Mouse (Mus musculus) midbrain, embryonic 15.5 days (tissue): ENCODE data around the gene Ndufs3. TPM values are rescaled to one million over a fixed set of nuclear protein-coding genes. Genes with fewer than 3 reads are reported as not detected.

Source experiments
- ATAC-seq: fragments of 200-750 bp; cut with Nextera tagmentation; replicated peaks from 2 replicates; pipeline ENCODE4 v1.8.0; 2017; ENCODE audit warnings: moderate TSS enrichment
- H3K27ac ChIP-seq: fragments of 300-500 bp; sonication (generic); 2 replicates; pipeline ENCODE4 v1.5.1; 2015; ENCODE audit warnings: mild to moderate bottlenecking, inconsistent platforms
- H3K27me3 ChIP-seq: fragments of 300-500 bp; sonication (generic); replicated peaks from 2 replicates; pipeline ENCODE4 v1.6.1; 2015; ENCODE audit warnings: inconsistent platforms
- H3K36me3 ChIP-seq: fragments of 300-500 bp; sonication (generic); replicated peaks from 2 replicates; pipeline ENCODE4 v1.6.1; 2015; ENCODE audit warnings: inconsistent platforms
- H3K4me1 ChIP-seq: fragments of 300-500 bp; sonication (generic); 2 replicates; pipeline ENCODE4 v1.6.1; 2015; ENCODE audit warnings: inconsistent platforms
- H3K4me2 ChIP-seq: fragments of 300-500 bp; sonication (generic); 2 replicates; pipeline ENCODE4 v1.6.1; 2015; ENCODE audit warnings: inconsistent platforms, mild to moderate bottlenecking, moderate library complexity
- H3K4me3 ChIP-seq: fragments of 300-500 bp; sonication (generic); 2 replicates; pipeline ENCODE4 v1.5.1; 2015; ENCODE audit warnings: mild to moderate bottlenecking, inconsistent platforms
- H3K9ac ChIP-seq: fragments of 300-500 bp; sonication (generic); 2 replicates; pipeline ENCODE4 v1.6.1; 2015; ENCODE audit warnings: mild to moderate bottlenecking, inconsistent platforms
- H3K9me3 ChIP-seq: fragments of 300-500 bp; sonication (generic); 2 replicates; pipeline ENCODE4 v1.6.1; 2016; ENCODE audit warnings: inconsistent platforms
- whole genome bisulfite sequencing: fragments of 180-500 bp; shearing (Covaris S2); methylation state at CpG from one replicate; pipeline ENCODE4 v1.1.7; 2015; ENCODE audit warnings: mixed read lengths; 5-methylcytosine and 5-hydroxymethylcytosine counted together
- polyA plus RNA-seq: library from polyadenylated mRNA; unstranded; fragments of >200 nt; fragmentation: Nextera tagmentation; extraction: Ambion mirVana; gene quantifications from 2 replicates; pipeline ENCODE4 v1.2.1, GENCODE M21; 2015

Gene Ndufs3
- polyA plus RNA-seq, result 202 and 212 TPM in 2 replicates

DNA sequence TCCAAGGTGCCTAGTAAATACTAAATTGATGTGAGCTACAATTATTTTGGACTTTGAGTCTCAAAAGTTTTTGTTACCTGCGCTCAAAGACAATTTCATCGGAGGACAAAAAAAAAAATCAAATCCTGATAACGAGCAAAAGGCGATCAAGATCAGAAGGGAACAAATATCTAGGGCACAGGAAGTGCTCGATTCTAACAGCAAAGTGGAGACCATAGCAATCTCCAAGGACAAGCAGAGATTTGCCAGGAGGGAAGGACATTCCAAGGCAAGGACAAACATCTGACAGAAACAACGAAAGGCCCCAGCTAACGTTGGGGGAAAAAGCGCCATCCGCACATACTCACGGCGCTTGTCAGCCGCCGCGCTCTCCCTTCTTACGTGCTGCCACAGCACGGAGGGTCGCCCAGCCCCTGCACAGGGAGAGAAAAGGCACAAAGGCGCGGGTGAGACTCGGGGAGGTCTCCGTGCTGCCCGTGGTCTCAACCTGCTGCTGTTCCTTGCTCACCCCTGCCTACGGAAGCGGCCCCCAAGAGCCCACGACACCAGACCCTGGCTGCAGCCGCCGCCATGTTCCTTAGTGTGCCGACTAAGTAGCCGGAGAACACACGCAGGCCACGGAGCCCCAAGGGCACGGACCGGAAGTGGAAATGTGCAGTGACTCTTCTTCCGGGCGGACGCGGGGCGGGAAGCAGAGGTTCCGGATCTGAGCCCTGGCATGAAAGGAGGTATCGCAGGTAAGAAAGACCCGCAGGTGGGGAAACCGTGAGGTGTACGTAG lies at the start of gene Ndufs3, which contains the start of gene Kbtbd4:
Gene Ndufs3, minus strand, starts transcription at position 752 of the 780 bp plus-strand sequence.
Gene Kbtbd4, plus strand, starts transcription at position 665 of the 780 bp plus-strand sequence.
- peak within 1 kb of the TSS; percentile 67 for H3K4me2 ChIP-seq
- H3K9ac ChIP-seq, result peak within 1 kb of the TSS; percentile 98
- peak; percentile 95 for ATAC-seq
- H3K27ac ChIP-seq, result peak within 1 kb of the TSS; percentile 94
- H3K36me3 ChIP-seq, result peaks cover 20% of the 10 kb centered on the region; the same call in 1 of the 2 replicates
- peaks cover 34% of the 10 kb centered on the region for H3K4me1 ChIP-seq
- no peaks in the 10 kb centered on the region for H3K9me3 ChIP-seq
- H3K27me3 ChIP-seq, result no peaks in the 10 kb centered on the region
- 1% methylated on average over 42 of the region's 43 CpGs for WGBS
- peak within 1 kb of the TSS; percentile 93 for H3K4me3 ChIP-seq

DNA sequence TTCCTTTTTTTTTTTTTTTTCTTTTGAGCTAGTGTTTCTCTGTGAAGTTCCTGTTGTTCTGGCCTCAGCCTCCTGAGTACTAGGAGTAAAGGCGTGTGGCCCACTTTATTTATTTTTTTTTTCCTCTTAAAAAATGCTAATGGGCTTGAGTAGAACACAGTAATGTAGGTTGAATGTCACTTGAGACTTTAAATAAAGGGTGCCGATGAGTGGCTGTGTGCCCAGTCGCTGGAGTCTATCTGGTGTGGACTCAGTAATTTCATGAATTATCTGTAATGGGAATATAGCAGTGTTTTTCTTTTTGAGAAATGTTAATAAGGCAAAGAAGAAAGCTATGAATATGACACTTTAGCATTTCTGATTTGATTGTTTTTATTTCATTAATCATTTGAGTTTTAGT lies 48.8 kb upstream of the Ndufs3 start:
- no peaks in the 10 kb centered on the region for H3K27me3 ChIP-seq
- H3K4me1 ChIP-seq, result peaks cover 28% of the 10 kb centered on the region
- no peak for ATAC-seq
- no peaks in the 10 kb centered on the region for H3K9me3 ChIP-seq
- no peak overlapping the region for H3K9ac ChIP-seq
- H3K4me3 ChIP-seq, result no peak overlapping the region
- no peak overlapping the region for H3K4me2 ChIP-seq
- H3K27ac ChIP-seq, result no peak overlapping the region
- no peaks in the 10 kb centered on the region for H3K36me3 ChIP-seq
- 65% methylated on average over 3 of the region's 3 CpGs for WGBS

DNA sequence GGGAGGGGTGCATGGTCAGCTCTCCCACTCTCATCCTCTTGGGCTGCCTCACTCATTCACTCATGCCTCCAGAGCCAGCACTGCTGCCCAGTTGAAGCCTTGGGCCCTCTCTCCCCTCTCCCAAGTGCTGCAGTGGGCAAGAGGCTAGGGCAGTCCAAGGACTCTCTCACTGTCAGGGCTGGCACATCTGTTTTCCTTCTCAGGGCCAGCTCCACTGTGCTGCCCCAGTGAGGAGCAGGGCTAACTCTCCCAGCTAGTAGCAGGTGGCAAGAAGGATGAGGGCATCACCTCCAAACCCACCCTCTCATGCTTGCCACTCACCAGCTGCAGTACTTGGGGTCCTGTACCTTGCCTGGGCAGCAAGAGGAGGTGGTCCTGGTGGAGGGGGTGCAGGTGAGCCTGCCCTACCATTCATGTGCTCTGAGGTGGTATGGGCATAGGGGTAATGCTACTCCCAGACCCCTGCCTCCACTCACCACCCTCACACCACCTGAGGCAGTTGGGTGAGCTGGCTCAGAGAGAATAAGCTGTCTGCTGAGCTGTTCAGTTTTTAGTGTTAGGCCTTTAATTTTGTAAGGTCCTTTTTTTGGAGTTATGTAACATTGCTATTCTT lies 46.1 kb upstream of the Ndufs3 start:
- Histone ChIP-seq H3K9ac (no peak overlapping the region), H3K27ac (no peak overlapping the region), H3K4me3 (no peak overlapping the region), H3K4me2 (no peak overlapping the region), H3K27me3 (no peaks in the 10 kb centered on the region), H3K4me1 (peaks cover 18% of the 10 kb centered on the region), H3K36me3 (no peaks in the 10 kb centered on the region), H3K9me3 (no peaks in the 10 kb centered on the region)
- peak; percentile 58; the same call in 1 of the 2 replicates for ATAC-seq

DNA sequence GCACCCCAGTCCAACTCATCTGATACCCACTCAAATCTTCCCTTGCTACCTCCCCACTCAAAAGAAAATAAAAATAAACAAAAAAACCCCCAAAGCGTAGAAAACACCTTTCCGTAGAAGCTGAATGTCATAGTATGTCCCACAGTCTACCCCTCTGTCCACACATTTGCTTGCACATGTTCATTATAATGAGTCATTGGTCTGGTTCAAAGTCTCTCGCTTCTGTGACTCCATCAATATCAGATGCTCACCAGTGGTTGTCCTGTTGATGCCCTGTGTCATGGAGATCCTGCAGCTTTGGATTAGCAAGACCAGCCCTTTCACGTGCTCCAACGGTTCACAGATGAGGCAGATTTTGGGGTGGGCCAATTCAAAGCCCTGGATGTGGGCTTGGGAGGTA lies 45.5 kb upstream of the Ndufs3 start:
- no peaks in the 10 kb centered on the region for H3K9me3 ChIP-seq
- no peak overlapping the region for H3K9ac ChIP-seq
- 78% methylated on average over 5 of the region's 5 CpGs for WGBS
- H3K4me3 ChIP-seq, result no peak overlapping the region
- H3K27ac ChIP-seq, result no peak overlapping the region
- H3K27me3 ChIP-seq, result no peaks in the 10 kb centered on the region
- H3K4me1 ChIP-seq, result peaks cover 13% of the 10 kb centered on the region
- no peaks in the 10 kb centered on the region for H3K36me3 ChIP-seq
- no peak overlapping the region for H3K4me2 ChIP-seq
- ATAC-seq, result no peak

DNA sequence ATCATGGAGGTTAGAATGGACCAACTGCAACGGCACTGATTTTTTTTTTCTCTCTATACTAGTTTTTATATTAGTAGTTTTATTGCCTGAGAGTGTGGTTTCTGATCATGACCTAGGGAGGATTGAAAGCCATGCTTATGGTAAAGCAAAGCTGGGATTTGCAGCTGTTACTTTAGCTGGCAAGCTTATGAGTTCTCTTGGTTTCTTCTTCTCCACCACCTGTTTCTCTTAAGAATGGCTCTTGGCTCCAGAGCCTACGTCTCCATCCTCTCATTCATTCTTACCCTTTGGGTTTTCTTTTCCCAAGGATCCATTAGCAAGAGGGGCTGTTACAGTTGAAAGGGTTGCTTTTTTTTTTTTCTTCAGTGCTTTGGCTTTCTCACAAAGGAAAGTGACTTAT lies 37.1 kb upstream of the Ndufs3 start:
- Histone ChIP-seq H3K27me3 (no peaks in the 10 kb centered on the region), H3K9ac (no peak overlapping the region), H3K4me1 (peaks cover 41% of the 10 kb centered on the region), H3K4me2 (peak overlapping the region; percentile 76), H3K4me3 (peak overlapping the region; percentile 87), H3K9me3 (no peaks in the 10 kb centered on the region), H3K36me3 (no peaks in the 10 kb centered on the region), H3K27ac (no peak overlapping the region)
- 36% methylated on average over 2 of the region's 2 CpGs for WGBS
- ATAC-seq, result no peak

DNA sequence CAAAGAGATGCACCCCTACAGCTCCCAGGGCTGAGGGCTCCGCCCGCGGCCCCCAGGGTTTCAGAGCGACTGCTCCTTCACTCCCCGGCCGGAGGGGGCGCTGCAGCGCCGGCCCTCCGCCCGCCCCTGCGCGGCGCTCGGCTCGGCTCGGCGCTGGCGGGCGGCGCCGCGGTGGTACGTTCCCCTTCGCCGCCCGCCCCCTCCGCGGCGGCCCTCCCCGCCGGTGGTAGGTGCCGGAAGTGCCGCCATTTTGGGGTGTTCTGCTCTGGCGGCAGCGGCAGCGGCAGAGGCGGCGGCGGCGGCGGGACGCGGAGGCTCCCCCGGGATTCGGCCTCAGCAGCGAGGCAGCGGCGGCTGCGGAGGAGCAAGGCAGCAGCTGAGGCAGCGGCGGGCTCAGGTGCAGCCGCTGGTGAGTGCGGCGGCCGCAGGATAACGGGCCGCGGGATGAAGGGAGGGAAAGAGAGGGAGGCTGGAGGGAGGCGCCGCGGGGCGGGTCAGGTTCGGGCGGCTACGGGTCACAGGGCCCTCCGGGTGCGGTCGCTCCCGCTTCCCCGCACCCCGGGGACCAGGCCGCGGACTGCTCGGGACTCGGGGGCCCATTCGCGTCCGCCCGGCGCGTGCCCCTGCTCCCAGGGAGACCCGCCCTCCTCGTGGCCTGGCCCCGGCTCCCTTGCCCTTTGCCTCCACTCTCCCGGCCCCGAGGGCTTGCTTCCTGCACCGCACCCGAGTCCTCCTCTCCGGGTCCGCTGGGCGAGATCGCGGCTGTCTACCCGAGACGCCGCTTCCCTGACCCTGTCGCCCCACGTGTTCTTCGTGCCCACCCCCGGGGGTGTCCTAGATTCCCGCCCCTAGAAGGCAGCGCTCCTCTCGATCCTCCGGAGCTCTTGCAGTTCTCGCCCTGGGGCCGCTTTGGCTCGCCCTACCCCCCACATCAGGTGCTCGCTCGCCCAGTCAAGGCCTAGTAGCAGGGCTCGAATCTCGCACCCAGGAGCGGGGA lies 35.9 kb upstream of the Ndufs3 start, which contains the start of gene Celf1:
Gene Celf1, plus strand, starts transcription at position 150 of the 997 bp plus-strand sequence.
- H3K4me1 ChIP-seq, result peaks cover 40% of the 10 kb centered on the region
- H3K4me2 ChIP-seq, result peak within 1 kb of the TSS; percentile 76
- H3K27ac ChIP-seq, result peak within 1 kb of the TSS; percentile 96
- peak; percentile 96 for ATAC-seq
- no peaks in the 10 kb centered on the region for H3K27me3 ChIP-seq
- H3K9ac ChIP-seq, result peak within 1 kb of the TSS; percentile 94
- peak within 1 kb of the TSS; percentile 87 for H3K4me3 ChIP-seq
- H3K36me3 ChIP-seq, result no peaks in the 10 kb centered on the region
- WGBS, result under 1% methylated on average over 104 of the region's 113 CpGs
- no peaks in the 10 kb centered on the region for H3K9me3 ChIP-seq

DNA sequence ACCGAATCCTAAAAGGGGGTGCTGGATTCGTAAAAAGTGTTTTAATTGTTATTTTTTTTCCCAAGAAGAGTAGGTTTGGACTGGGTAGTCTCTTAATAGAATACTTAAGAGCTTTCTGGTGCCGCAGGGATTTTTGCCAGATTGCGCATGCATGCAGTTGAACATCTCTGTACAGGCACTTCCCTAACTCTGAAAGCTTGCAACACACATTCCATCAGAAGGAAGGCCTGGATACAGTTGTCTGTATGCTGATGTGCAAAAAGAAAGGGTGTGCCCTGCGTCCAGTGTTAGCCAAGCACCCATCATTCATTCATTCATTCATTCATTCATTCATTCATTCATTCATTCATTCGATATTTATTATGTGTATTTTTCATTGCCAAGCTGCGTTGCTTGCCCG lies 35.1 kb upstream of the Ndufs3 start:
- H3K27me3 ChIP-seq, result no peaks in the 10 kb centered on the region
- H3K36me3 ChIP-seq, result no peaks in the 10 kb centered on the region
- peak overlapping the region; percentile 87 for H3K4me3 ChIP-seq
- peak overlapping the region; percentile 96 for H3K27ac ChIP-seq
- peaks cover 40% of the 10 kb centered on the region for H3K4me1 ChIP-seq
- peak; percentile 70 for ATAC-seq
- H3K9me3 ChIP-seq, result no peaks in the 10 kb centered on the region
- H3K9ac ChIP-seq, result peak overlapping the region; percentile 94
- H3K4me2 ChIP-seq, result peak overlapping the region; percentile 76
- WGBS, result 50% methylated on average over 8 of the region's 8 CpGs

DNA sequence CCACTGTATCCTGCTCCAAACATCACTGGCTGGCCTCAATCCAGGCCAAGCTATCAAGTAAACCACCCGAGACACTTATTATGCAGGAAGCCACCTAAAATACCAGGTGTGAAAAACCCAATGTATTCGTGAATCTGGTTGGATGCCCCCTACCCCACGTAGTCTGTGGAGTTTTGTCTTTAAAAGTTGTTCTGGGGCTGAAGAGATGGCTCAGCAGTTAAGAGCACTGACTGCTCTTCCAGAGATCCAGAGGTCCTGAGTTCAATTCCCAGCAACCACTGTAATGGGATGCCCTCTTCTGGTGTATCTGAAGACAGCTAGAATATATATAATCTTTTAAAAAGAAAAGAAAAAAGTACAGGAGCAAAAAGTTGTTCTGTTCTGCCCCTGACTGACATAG lies 33.7 kb upstream of the Ndufs3 start:
- WGBS, result 79% methylated on average over 3 of the region's 3 CpGs
- H3K36me3 ChIP-seq, result no peaks in the 10 kb centered on the region
- H3K9ac ChIP-seq, result no peak overlapping the region
- H3K27me3 ChIP-seq, result no peaks in the 10 kb centered on the region
- H3K27ac ChIP-seq, result no peak overlapping the region
- no peak overlapping the region for H3K4me3 ChIP-seq
- H3K4me2 ChIP-seq, result no peak overlapping the region
- peaks cover 27% of the 10 kb centered on the region for H3K4me1 ChIP-seq
- no peak for ATAC-seq
- no peaks in the 10 kb centered on the region for H3K9me3 ChIP-seq

DNA sequence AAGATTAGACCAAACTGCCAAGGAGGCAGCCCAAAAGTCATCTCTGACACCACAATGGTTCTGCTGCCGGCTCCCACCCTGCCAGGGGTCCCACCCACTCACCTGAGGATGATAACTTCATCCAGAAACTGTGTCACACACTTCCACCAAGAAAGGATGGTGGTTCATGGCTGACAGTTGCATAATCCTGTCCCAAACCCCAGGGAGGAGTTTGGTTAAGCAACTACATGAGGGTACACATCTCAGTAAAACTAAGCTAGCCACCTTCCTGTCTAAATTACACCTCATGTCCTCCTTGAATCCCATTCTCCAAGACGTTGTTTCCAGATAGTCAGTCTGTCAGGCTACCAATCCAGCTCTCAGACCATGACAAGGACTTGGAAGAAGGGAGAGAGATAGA lies 27.6 kb upstream of the Ndufs3 start:
- no peaks in the 10 kb centered on the region for H3K9me3 ChIP-seq
- WGBS, result 62% methylated on average over 2 of the region's 2 CpGs
- no peaks in the 10 kb centered on the region for H3K27me3 ChIP-seq
- no peaks in the 10 kb centered on the region for H3K36me3 ChIP-seq
- H3K9ac ChIP-seq, result no peak overlapping the region
- no peak overlapping the region for H3K27ac ChIP-seq
- H3K4me2 ChIP-seq, result no peak overlapping the region
- no peak overlapping the region for H3K4me3 ChIP-seq
- no peak for ATAC-seq
- no peaks in the 10 kb centered on the region for H3K4me1 ChIP-seq

DNA sequence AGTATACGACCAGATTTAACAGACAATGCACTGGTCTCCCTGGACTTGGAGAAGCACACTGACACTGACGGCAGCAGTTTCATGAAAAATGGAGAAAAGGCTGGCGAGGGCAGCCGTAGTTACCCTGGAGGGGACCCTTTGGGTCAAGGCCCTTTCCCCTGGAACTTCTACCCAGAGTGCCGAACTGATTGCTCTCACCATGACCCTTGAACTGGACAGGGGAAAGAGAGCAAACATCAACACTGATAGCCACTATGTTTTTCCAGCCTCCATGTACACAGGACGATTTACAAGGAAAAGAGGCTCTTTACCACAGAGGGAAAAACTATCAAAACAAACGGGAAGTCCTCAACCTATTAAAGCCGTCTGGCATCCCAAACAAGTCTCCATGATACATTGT lies 27.2 kb upstream of the Ndufs3 start:
- WGBS, result 84% methylated on average over 8 of the region's 8 CpGs
- Histone ChIP-seq H3K4me1 (no peaks in the 10 kb centered on the region), H3K27ac (no peak overlapping the region), H3K36me3 (no peaks in the 10 kb centered on the region), H3K4me2 (no peak overlapping the region), H3K9ac (no peak overlapping the region), H3K4me3 (no peak overlapping the region), H3K9me3 (no peaks in the 10 kb centered on the region), H3K27me3 (no peaks in the 10 kb centered on the region)
- no peak for ATAC-seq

DNA sequence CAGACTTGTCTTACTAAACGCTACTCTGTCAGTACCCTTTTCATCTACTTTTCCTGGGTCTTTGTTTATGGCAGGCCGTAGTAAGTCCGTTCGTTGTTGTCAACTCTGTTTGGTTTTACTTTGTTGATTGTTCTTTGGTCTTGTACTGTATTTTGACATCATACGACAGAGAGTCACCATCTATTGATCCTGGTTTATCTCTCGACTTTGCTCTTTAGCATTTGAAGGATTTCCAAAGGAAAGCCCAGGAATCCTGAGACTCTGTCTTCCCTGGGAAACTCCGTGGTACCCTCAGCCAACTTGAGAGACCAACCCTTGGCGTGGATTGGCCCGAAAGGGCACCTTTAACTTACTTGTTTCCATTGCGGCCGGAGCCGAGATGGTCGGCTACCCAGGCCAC lies 23.9 kb upstream of the Ndufs3 start:
- no peak for ATAC-seq
- Histone ChIP-seq H3K27me3 (no peaks in the 10 kb centered on the region), H3K9me3 (no peaks in the 10 kb centered on the region), H3K4me3 (no peak overlapping the region), H3K36me3 (no peaks in the 10 kb centered on the region), H3K27ac (no peak overlapping the region), H3K4me2 (no peak overlapping the region), H3K9ac (no peak overlapping the region), H3K4me1 (no peaks in the 10 kb centered on the region)
- WGBS, result 88% methylated on average over 13 of the region's 13 CpGs

DNA sequence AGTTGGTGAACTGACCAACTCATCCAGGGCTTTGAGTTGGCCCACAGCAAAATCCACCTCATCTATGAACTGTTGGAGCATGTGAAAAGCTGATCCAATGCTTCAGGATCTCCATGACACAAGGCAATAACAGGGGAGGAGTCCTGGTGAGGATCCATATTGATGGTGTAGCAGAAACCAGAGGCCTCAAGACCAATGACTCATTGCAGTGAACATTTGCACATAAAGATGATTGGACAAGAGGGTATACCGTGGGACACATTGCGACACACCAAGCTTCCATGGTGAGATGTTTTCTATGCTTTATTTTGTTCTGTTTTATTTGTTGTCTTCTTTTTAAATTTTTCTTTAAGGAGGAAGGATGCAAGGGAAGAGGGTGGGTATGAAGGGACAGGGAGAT lies 18.0 kb upstream of the Ndufs3 start:
- Histone ChIP-seq H3K27me3 (no peaks in the 10 kb centered on the region), H3K36me3 (no peaks in the 10 kb centered on the region), H3K9me3 (no peaks in the 10 kb centered on the region), H3K9ac (no peak overlapping the region), H3K4me3 (no peak overlapping the region), H3K27ac (no peak overlapping the region), H3K4me1 (peaks cover 4% of the 10 kb centered on the region), H3K4me2 (no peak overlapping the region)
- 94% methylated on average over 2 of the region's 2 CpGs for WGBS
- no peak for ATAC-seq
